1 mouse cellular context compared by ENCODE assay signal in the genomic region with DNA sequence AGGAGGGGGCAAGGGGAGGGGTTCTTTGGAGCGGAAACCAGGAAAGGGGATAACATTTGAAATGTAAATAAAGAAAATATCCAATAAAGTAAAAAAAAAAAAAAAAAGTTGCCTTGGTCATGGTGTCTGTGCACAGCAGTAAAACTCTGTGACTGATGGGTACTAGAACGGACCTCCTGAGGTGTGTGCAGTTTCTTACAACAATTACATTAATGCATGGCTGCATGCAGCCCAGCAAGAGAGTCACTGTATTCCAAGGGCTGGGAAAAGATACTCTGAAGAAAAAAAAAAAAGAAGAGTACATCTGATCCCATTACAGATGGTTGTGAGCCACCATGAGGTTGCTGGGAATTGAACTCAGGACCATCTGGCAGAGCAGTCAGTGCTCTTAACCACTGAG. TPM values are rescaled to one million over a fixed set of nuclear protein-coding genes. Genes with fewer than 3 reads are reported as not detected.
"Had no signal": no experiment of that assay in that cellular context is flagged by ENCODE, and none has a peak within 500 bp of the region (broad histone marks: within the 10 kb centered on the region; RNA-seq: fewer than 3 reads in every experiment).

No protein-coding gene starts in this region.

RNA-seq across cellular contexts. Expression of gene Xntrpc, which starts 44.6 kb away (rescaled TPM):
- polyA plus RNA-seq: intestine, postnatal 0 days had no signal
